Mouse (Mus musculus): ENCODE results near the gene Itsn1. TPM values are rescaled to one million over a fixed set of nuclear protein-coding genes. Genes with fewer than 3 reads are reported as not detected.

Itsn1 gene
- polyA plus RNA-seq (2017; shearing (Covaris generic)): 1 to 10 TPM in 2 of 3 experiments, under 1 TPM in 1; 0.74 to 4.1 (median 3.9) TPM

DNA sequence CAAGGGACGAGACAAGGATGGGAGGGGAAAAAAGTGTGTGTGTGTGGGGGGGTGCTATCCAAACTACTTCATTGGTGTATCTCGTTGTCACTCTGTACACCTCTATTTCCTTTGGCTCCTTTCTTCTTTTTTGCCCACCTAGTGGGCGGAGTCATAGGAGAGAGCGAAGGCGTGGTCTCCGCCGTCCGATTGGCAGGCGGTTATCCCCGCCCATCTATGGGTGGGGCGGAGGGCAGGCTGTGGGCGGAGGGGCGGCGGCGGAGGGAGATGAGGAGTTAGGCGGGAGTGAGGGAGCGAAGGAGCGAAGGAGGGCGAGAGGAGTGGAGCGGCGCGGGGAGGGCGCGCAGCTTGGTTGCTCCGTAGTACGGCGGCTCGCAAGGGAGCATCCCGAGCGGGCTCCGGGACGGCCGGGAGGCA lies at the start of gene Itsn1:
Gene Itsn1, plus strand, starts transcription at position 216 of the 417 bp plus-strand sequence.
- ATAC-seq: peak; percentile 85

DNA sequence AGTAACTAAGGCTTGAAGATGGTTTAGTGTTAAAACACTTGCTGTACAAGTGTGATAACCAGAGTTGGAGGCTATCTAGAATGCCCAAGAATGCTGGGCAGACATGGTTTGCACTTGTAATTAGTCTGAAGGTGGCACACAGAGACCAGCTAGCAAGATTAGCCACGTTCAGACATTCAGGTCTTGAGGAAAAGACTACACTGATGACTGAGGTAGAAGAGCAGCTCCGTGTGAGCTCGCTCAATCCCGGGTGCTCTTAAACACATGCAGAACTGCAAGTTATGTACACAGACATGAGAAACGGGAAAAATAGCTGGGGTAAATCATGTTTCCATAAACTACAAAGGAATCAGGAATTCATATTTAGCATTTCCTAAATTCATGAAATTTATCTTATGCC lies 48.4 kb upstream of the Itsn1 start:
- no peak for ATAC-seq

DNA sequence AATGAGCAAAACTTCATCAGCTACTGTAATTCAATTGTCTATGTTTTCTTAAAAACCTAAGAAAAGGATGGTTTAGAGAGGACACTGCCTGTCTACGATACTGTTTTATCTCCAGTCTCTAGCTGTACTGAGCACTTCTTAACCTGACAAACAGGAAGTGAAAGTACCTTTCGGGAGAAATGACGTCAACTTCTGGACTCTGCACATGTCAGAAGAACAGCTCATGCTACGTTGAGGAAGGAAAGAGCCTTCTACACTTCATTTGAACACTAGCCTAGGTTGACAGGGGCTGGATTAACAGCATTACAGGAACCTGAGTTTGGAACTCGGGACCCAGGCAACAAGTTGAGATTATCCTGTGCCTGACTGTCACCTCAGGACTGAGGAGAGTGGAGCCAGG lies 43.6 kb upstream of the Itsn1 start:
- ATAC-seq: peak; percentile 85

DNA sequence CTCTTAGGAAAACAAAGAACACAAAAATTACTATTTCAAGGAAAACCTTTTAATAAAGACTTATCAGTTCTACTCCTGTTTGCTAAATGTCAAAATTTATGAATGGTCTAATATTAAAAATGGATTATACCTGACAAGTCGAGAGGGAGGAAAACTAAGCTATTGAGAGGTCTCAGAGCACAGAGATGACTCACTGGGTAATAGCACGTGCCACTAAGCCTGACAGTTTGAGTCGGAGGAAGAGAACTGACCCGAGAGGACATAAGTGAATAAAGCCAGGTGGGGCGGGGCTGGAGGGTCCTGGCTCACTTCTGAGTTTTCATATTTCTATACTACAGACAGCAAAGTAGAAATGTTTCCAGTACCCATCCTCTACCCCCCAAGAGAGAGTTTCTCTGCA lies 42.7 kb upstream of the Itsn1 start:
- ATAC-seq: no peak

DNA sequence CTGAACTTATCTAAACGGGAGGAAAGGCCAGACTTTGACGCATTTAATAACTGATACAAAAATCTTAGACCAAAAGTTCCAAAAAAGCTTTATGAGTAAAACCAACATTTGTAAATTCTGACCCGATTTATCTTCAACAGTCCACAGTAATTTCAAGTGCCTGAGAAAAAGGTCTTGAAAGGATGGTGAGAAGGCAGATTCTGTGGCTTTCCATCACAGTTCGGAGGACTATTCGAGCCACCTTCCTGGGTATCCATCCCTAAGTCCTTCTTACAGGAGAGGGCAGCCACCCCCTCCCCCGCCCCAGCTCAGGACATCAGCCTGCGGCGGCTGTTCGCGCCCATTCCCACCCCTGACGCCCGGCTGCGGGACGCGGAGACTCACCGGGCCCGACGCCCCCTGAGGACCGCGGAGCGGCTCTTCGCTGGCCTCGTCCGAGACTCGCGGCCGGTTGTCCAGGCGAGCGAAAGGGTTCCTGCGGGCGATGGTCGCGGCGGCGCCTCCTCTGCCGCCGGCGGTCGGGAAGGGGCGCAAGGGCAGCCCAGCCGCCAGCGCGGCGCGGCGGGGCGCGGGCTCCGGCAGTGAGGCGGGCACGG lies 41.0 kb upstream of the Itsn1 start:
- ATAC-seq: peak; percentile 9

DNA sequence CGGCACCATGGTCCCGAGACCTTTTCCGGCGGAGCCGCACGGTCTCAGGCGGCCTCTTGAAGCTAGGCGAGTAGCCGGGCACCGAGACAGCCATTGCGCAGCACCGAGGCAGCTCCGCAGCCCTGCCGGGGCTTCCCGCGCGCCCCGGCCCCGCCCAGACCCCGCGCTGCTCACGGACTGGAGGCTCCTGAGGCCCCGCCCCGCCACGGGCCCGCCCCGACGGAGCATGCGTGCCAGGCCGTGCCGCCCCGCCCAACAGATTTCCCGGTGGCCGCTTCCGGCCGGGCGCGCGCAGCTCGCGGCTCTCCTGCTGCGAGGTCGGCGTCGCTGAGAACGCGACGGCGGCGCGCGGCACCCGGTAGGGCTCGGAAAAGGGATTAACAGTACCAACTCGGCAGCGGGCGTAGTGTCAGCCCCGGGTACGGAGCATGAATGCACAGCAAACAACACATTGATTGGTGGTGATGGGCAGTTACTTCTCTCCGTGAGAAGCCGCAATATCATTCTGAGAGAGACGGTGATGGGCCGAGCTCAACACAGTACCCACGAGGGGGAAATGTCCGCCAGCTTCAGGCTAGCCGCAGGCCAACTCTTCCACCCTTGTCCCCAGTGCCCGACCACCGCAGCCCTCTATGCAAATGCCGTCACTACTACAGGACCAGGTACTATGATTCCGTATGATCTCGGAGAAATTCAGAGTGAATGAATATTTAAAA lies 40.3 kb upstream of the Itsn1 start, which contains the start of gene Donson:
Gene Donson, minus strand, starts transcription at position 152 of the 716 bp plus-strand sequence.
- peak; percentile 62 for ATAC-seq

DNA sequence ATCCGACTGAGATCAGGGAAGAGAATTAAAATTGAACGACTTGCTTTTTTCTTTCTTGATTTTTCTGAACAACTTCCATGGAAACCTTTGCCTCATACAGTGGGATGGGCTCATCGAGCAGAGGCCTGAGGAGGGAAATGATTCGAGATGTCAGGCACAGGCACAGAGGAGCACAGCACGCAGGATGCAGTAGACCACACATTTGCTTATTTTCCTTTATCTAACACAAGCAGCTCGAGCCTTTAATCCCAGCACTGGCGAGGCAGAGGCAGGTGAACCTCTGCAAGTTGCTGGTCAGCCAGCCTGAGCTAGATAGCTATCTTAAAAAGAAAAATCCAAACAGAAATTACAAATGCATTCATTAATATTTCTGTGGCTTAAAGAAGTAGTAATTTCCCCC lies 39.3 kb upstream of the Itsn1 start:
- no peak for ATAC-seq

DNA sequence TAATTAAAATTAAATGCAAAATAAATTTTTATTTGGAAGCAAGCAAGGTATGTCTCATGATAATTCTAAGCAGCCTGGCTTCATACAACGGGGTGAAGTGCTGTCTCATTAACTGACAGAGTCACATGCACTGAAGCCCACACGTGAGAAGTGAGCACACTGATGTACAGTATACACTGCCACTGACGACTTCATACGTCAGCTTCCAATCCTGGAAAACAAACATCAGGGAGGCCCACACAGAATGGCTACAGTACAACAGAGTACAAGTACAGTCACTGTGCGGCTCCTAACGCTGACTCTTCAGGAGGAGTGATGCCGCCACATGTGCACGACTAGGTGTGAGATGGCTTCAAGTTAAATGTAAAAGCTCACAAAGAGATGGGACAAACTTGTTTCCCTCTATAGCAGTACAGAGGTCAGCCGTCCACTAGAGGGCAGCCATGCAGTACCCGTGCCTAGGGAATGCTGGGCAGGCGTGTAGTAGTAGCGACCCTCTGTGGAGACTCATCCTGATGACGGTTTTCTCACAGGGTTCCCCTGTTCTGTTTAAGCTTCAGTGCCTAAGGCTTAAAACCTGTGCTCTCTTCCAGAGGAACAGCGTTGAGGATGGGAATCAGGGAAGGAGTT lies 34.5 kb upstream of the Itsn1 start:
- ATAC-seq: peak; percentile 77

DNA sequence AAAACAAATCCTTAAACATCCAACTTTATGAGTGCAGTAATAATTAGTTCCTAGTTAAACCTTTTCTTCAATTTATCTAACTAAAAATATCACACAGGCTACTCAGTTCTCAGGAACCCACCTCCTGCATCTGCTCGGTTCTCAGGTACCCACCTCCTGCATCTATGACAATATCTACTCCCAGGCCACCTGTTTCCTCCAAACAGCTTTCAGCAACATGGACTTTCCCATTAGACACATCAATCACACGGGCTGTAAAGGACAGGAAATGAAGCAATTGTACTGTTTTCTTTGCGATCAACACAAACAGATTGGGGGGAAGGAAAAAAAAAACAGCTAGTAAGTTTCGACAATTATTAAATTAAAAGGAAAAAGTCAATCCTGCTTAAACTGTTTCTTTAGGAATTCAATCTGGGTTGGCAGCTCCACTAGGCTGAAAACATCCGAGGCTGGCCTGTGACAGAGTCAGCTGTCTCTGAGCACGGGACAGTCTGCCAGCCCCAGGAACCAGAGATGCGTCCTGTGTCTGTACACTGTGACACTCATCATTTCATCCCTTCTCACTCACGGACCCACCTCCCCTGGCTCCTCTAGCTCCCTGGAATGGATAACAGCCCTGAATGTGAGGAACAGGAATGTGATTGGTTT lies 33.8 kb upstream of the Itsn1 start:
- ATAC-seq: peak; percentile 57

DNA sequence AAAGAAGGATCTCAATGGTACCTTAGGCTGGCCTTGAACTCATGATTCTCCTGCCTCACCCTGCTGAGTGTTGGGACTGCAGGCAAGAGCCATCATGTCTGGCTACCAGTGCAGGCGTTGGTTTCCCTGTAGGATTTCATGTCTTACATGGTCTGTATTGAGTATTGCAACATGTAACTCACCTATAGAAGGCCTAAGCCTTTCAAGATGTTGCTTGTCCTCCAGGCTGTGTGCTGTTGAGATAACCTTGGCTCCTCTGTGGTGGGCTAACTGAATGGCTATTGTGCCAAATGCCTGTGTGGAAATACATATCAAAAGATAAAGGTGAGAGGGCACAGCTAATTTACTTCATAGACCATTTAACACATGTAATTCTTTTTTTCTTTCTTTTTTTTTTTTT lies 30.1 kb upstream of the Itsn1 start:
- no peak for ATAC-seq

DNA sequence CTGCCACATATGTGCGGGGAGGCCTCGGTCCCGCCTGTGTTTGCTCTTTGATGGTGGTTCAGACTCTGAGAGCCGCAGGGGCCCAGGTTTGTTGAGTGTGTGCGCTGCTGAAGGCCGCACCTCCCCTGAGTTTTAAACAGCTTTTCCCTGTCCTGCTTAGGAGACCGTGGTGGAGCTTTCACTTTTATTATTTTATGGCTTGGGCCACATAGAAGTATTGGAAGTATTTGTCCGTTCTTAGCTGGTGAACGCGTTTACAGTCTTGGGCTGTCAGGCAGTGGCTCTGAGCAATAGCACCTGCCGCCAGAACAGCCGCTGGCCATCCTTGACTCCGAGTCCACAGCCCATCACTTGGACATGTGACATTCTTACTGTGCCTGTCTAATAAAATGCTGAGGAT lies 27.2 kb upstream of the Itsn1 start:
- ATAC-seq: no peak

DNA sequence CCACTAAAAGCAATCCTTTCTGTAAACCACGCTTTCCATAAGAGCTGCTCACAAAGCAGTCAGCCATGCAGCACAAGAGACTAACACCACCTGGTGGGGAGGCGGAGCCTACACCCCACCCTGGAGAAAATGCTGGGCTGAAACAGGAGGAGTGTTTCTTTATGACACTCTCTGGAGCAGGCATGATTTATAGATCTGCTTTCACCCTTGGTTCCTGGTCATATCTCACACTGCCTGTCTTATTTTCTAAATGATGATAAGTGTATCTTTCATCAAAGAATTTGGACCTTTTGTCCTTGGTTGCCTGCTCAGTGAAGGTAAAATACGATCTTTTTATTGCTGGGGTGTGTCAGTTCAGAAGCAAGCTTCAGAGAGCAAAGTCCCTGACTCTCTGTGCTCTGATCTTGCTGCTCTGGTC lies 26.3 kb upstream of the Itsn1 start:
- no peak for ATAC-seq

DNA sequence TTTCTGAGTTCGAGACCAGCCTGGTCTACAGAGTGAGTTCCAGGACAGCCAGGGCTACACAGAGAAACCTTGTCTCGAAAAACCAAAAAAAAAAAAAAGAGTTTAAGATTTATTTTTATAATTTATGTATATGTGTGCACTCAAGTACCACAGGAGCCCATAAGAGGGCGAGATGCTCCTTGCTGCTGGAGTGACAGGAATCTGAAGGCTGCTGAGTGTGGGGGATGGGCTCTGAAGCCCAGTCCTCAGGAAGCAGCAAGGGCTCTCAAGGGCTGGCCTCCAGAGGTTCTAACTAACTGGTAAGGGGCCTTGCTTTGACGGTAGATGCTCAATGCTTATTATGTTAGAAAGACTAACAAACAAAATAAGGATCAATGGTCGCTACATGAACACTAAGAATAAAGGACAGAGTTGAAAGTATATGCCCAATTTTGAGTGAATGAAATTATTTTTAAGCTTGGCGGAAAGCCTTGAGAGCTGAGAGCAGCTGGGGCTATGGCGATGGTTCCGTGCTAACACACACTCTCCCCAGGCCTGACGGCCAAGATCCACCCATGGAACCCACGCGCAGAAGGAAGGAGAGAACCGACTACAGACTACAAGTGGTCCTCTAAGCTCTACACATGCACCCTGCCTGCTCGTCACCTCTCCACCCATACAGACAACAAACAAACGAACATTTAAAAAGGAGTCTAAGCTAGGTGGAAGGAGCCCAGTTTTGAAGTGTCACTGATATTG lies 24.3 kb upstream of the Itsn1 start:
- no peak for ATAC-seq

DNA sequence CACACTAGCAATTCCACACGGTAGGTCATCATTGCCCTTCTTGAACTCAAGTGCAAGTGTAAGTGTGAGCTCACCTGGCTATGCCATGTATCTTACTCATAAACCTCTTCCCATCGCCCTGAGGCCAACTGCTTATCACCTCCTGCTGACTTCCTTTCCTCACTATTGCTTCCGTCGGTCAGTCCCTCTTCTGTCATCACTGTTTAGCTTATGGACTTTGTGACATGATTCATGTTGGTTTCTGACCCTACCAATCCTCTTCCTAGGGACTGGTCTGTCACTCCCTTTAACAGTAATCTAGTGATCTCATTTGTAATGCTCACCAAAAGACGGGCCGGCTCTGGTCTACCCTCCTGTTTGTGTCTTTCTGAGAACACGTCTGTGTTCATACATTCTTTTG lies 18.8 kb upstream of the Itsn1 start:
- ATAC-seq: no peak

DNA sequence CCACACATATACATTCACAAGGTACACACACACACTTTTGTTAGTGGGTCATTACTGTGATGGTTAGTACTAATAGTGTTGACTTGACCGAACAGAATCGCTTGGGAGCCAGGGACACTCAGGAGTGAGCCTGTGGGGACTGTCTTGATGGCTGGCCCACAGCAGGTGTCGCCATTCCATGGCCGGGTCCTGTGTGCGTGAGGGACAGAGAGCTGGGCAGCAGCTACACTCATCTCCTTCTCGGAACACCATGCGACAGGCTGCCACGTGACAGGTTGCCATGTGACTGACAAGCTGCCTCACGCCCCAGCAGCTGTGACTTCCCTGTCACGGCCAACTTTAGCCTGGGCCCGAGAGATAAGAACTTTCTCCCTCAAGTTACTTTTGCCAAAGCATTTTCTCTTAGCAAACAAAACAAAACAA lies 12.1 kb upstream of the Itsn1 start:
- ATAC-seq: no peak

DNA sequence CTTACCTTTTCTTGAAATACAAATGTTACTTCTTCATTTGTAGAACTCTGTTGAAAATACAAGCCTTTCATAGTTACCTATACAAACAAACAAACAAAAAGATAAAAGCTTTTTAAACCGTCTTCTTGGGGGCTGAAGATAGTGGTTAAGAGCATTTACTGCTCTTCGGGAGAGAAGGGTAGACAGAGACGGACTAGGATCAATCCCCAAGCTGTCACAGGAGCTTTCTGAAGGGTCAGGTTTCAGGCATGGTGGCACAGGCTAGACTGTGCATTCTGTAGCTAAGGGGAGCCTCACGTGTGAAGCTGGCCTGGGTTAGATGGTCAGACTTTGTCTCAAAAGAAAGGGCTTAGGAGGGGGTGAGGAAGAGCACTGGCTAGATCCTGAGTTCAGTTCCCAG lies 11.7 kb upstream of the Itsn1 start:
- no peak for ATAC-seq

DNA sequence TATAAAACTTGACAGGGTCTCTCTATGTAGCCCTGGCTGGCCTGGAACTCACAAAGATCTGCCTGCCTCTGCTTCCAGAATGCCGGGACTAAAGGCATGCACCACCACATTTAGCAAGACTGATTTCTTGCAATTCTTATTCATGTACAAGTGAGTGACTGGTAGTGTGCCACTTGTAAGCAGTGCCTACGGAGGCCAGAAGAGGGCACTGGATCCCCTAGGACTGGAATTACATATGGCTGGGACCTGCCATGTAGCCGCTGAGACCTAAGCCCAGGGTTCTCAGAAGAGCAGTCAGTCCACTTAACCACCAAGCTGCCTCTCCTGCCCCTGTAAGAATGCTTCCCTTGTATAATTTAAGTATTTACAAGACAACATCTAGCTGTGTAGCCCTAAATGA lies 4.8 kb upstream of the Itsn1 start:
- no peak for ATAC-seq

DNA sequence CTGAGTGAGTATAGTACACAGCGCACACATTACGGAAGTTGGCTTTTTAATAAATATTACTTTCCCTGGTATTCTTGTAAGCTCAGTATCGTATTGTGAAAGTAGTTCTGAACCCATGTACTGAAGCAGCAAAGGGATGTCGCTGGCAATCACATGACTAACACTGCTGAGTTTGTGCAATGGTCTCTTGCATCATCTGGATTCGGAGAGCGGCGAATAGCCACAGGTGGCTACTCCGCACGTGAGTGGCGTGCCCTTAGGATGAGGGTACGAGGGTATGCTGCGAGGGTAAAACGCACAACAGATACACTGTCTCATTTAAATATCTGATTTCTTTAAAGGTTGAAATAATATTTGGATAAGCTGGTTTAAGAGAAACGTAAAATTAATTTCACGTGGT lies 1.6 kb upstream of the Itsn1 start:
- ATAC-seq: no peak

DNA sequence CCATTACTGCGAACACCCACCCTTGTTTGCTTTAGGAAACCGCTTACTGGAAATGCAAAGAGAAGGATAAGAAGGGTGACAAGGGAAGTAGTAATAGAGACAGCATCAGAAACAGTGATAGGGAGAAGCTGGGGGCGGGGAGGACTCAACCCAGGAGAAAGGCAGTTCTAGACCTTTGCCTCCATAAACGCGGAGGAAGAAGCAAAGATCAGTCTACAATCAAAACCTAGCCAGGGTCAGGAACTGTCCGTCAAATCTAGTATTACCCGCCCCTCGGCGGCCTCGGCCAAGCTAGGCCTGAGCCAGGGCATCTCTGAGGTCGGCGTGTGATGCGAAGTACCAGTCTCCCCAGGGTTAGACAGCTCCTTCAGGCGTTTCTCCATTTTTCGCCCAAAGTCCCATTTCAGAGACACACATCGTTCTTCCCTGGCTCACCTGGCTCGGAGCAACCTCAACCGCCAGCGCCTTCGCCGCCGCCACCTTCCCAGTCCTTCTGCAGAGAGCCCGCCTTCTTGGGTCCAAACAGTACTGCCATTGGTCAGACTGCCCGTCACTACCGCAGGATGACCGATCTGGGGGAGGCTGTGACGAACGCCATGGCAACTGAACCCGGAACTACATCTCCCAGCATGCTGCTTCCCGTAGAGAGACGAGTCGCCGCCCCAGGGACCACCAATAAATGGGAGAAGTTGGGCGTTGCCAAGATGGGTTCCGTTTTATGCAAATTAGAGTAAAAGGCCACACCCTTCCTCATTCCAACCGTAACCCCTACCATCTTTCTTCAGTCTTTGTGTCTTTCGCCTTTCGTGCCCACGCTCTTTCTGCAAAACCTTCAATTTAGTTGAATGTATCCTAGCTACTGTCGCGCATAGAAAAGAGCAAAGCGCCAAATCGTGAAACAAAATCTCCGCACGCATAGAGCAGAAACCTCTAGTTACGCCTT lies 687 bp upstream of the Itsn1 start, which contains the start of gene Cryzl1:
Gene Cryzl1, minus strand, starts transcription at position 853 of the 943 bp plus-strand sequence.
- peak; percentile 81 for ATAC-seq

DNA sequence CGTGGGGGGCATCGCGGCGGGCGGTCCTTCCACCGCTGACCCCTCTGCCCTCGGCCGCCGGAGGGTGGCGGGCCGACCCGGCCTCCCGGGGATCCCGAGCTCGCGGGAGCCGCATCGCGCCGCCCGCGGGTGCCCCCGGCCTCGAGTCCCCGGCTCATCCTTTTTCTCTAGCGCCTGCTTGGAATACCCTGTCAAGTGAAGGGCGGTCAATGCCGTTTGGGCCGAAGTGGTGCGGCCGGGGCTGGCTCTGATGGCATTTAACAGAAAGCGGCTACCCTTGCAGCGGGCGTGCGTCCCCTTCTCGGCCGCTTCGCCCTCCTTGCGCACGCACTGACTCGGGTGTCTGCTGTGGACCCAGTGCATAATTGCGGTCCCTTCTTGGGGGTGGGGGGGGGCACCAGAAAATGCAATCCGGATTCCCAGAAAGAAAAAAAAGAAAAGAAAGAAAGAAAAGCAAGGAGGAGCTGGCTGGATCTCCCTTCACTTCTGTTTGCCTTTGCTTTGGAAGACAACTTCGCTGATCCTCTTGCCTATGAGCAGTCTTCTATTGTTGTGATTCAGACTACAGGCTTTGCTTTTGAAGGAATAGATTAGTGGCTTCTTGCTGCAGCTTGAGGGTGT lies 850 bp downstream of the Itsn1 start:
- no peak for ATAC-seq

DNA sequence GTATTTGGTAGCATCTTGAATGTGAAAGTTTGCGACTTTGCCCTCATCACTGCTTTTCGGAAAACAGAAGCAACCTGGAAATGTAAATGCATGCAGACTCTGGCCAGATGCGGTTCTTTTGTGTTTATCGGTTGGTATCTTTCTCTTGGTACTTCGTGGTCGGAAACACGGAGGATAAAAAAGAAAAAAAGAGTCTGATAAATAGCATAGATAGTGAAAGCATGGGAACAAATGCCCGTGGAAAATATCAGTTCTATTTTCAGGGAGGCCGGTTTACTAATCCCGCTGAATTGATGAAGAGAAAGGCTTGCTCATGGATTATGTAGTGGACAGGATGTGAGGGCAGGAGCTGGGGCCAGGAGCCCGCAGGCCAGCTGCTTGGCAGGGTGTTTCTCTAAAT lies 1.4 kb downstream of the Itsn1 start:
- ATAC-seq: no peak
